Mouse (Mus musculus): Measurements from ENCODE around the gene Anapc5.

The Anapc5 gene

GRCm38 (mm10) chr5:122769101-122769568 is 52.0 kb downstream of the Anapc5 start:
- DNase-seq (ENCODE audit: low spot score): no peak

GRCm38 (mm10) chr5:122767283-122767682 is 53.9 kb downstream of the Anapc5 start:
- DNase-seq (ENCODE audit: low spot score): no peak

- DNase-seq (ENCODE audit: low spot score): peak; percentile 67
Measured at GRCm38 (mm10) chr5:122764032-122764464, 57.1 kb downstream of the Anapc5 start.

- DNase-seq (ENCODE audit: low spot score): peak; percentile 70
Measured at GRCm38 (mm10) chr5:122763271-122764031, 57.7 kb downstream of the Anapc5 start.

GRCm38 (mm10) chr5:122756680-122757079 is 64.5 kb downstream of the Anapc5 start:
- DNase-seq (ENCODE audit: low spot score): no peak

- no peak for DNase-seq (ENCODE audit: low spot score)
Measured at GRCm38 (mm10) chr5:122756144-122756543, 65.0 kb downstream of the Anapc5 start.

- no peak for DNase-seq (ENCODE audit: low spot score)
Measured at GRCm38 (mm10) chr5:122755620-122756019, 65.5 kb downstream of the Anapc5 start.

- no peak for DNase-seq (ENCODE audit: low spot score)
Measured at GRCm38 (mm10) chr5:122754477-122754876, 66.7 kb downstream of the Anapc5 start.

- no peak for DNase-seq (ENCODE audit: low spot score)
Measured at GRCm38 (mm10) chr5:122747950-122748349, 73.2 kb downstream of the Anapc5 start.

GRCm38 (mm10) chr5:122743880-122744422 is 77.2 kb downstream of the Anapc5 start:
- no peak for DNase-seq (ENCODE audit: low spot score)

Data from urinary bladder, postnatal 14 days (tissue).